Mouse (Mus musculus): ENCODE measurements at regions not wholly inside any gene's neighbourhood (a gene's known extent, or its start where the extent isn't known, plus 50 kb on each side); places are given as distances from the start of the nearest gene placed in this dataset.
A peak's percentile ranks its signal among the peaks of the same experiment; 100 is the strongest.
"Not testable (repeated sequence)": the region's sequence is repeated elsewhere in the genome, so short reads cannot be mapped to it uniquely, and the experiment has no call there.

DNA sequence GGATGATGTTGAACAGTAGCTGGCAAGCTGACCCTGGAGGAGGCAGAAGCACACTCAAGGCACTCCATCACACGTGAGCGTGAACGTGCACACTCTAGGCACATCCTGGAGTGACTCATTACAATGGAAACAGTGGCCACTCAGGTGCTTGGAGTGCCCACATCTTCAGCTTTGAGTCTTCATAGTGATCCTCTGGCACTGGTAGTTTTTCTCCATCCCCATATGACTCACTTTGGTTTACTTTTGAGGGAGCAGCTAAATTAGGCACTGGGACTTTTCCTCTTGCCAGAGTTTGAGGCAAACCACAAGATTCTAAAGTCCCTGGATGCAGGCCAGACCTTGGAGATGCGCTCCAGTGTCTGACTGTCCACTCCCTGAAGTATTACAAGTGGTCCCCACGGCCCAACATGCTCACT, 52.5 kb upstream of the Slc44a3 start:
- DNase-seq (peak; percentile 78), ATAC-seq (ENCODE audit: insufficient read depth) (no peak)
- Histone ChIP-seq H3K27ac (ENCODE audit: low read depth) (peak overlapping the region; percentile 81), H3K9me3 (ENCODE audit: low read depth, low read length) (no peaks in the 10 kb centered on the region), H3K27me3 (ENCODE audit: insufficient read depth, low read length) (no peaks in the 10 kb centered on the region), H3K36me3 (ENCODE audit: insufficient read depth) (no peaks in the 10 kb centered on the region), H3K4me3 (ENCODE audit: low read depth, low read length) (no peak overlapping the region), H3K4me1 (ENCODE audit: insufficient read depth) (peaks cover 18% of the 10 kb centered on the region), H3K4me2 (no peak overlapping the region), H3K9ac (no peak overlapping the region; the same call in 1 of the 2 replicates)
- WGBS, result 32% methylated on average over 5 of the region's 5 CpGs
- no peak for TF ChIP-seq CTCF (IDR thresholded peaks at IDR 0.05; ENCODE audit: low read depth)

DNA sequence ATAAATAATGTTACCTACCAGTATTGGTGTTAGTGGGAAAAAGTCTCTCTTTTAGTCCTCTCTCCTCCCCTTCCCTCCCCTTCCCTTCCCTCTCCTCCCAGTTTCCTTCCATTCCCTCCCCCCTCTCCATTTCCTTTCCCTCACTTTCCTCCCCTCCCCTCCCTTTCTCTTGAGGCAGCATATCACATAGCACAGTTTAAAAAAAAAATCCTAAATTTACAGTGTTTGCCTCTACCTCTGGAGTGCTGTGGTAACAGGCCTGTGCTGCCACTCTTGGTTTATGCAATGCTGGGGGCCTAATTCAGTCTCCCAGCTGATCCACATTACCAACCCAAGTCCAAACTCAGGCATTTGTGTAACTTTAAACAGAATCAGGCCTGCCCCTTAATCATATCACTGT, 52.1 kb upstream of the Slc44a3 start:
- H3K4me1 ChIP-seq (ENCODE audit: insufficient read depth), result peaks cover 14% of the 10 kb centered on the region
- DNase-seq (peak; percentile 39), ATAC-seq (ENCODE audit: insufficient read depth) (no peak)
- H3K4me3 ChIP-seq (ENCODE audit: low read depth, low read length), result no peak overlapping the region
- peak overlapping the region; percentile 81 for H3K27ac ChIP-seq (ENCODE audit: low read depth)
- no peaks in the 10 kb centered on the region for H3K36me3 ChIP-seq (ENCODE audit: insufficient read depth)
- H3K9ac ChIP-seq, result no peak overlapping the region; the same call in 1 of the 2 replicates
- H3K9me3 ChIP-seq (ENCODE audit: low read depth, low read length), result no peaks in the 10 kb centered on the region
- H3K4me2 ChIP-seq, result no peak overlapping the region
- H3K27me3 ChIP-seq (ENCODE audit: insufficient read depth, low read length), result no peaks in the 10 kb centered on the region
- no peak for TF ChIP-seq CTCF (IDR thresholded peaks at IDR 0.05; ENCODE audit: low read depth)

DNA sequence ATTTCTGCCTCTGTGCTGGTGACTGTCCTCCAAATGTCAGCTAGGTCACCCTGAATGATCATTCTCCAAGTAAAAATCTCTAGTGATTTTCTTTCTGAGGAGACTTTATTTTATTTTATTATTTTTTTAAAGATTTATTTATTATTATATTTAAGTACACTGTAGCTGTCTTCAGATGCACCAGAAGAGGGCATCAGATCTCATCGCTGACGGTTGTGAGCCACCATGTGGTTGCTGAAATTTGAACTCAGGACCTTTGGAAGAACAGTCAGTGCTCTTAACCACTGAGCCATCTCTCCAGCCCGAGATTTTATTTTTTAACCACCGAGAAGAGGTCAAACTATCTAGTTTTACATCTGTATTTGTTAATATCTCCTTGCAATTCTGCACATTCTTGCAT, 50.5 kb upstream of the Slc44a3 start:
- not testable (repeated sequence) for H3K9ac ChIP-seq; H3K4me2 ChIP-seq; ATAC-seq (ENCODE audit: insufficient read depth); H3K27me3 ChIP-seq (ENCODE audit: insufficient read depth, low read length); H3K4me3 ChIP-seq (ENCODE audit: low read depth, low read length); H3K36me3 ChIP-seq (ENCODE audit: insufficient read depth); H3K27ac ChIP-seq (ENCODE audit: low read depth); DNase-seq; H3K9me3 ChIP-seq (ENCODE audit: low read depth, low read length)
- 80% methylated on average over 4 of the region's 4 CpGs for WGBS
- peaks cover 10% of the 10 kb centered on the region for H3K4me1 ChIP-seq (ENCODE audit: insufficient read depth)
